ENCODE assay signal across 10 mouse cellular contexts in the genomic region with DNA sequence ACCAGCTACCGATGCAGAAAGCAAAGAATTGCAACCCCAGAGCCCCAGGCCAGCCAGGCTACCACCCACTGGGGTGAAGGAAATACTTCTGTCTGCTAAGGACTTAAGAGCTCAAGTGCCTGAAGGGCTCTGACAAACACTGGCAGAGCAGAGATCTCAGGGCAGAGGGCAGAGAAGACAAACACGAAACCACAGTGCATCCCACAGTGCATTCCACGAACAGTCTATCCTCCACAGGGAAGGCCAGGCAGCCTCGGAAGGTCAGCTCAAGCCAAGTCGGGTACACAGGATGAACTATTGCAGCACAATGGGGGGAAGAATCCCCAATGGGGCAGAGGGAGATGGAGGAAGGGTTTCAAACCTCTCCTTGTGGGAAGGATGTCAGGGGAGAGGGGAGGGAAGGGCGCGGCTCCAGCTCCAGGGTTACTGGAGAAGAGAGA.
DNase-seq lines count a peak whose midpoint lies in the region; ATAC-seq and TF ChIP-seq lines count a peak whose summit lies in the region.
"Had no signal": no experiment of that assay in that cellular context is flagged by ENCODE, and none has a peak within 500 bp of the region (broad histone marks: within the 10 kb centered on the region; RNA-seq: fewer than 3 reads in every experiment).

No protein-coding gene starts in this region.

- TF ChIP-seq CTCF in Patski (IDR thresholded peaks at IDR 0.05): no peak

- ATAC-seq in hindbrain, embryonic 12.5 days (ENCODE audit: low FRiP score): no peak
- peak; percentile 89 for ATAC-seq in Patski
- no peak; the same call in 1 of the 2 replicates for ATAC-seq in heart, embryonic 16.5 days (replicated peaks; ENCODE audit: extremely low read depth, insufficient read depth, low FRiP score)

- no peaks in the 10 kb centered on the region for H3K9me3 ChIP-seq in hindbrain, embryonic 10.5 days
- no peaks in the 10 kb centered on the region for H3K9me3 ChIP-seq in hindbrain, embryonic 12.5 days (replicated peaks)
- H3K9me3 ChIP-seq in heart, embryonic 16.5 days (replicated peaks; ENCODE audit: control insufficient read depth, low read length): no peaks in the 10 kb centered on the region

- 5% methylated on average over 7 of the region's 7 CpGs for WGBS in hindbrain, embryonic 10.5 days
- WGBS in hindbrain, embryonic 12.5 days: 12% methylated on average over 7 of the region's 7 CpGs
- WGBS in heart, embryonic 16.5 days: 14% methylated on average over 7 of the region's 7 CpGs

- DNase-seq in hindbrain, embryonic 10.5 days (ENCODE audit: low spot score): peak; percentile 33
- DNase-seq in Patski (ENCODE audit: low read depth, low spot score): peak; percentile 92
- DNase-seq in lung, postnatal 4 days: peak; percentile 21 to 41
- DNase-seq in layer of hippocampus, postnatal 25 days (ENCODE audit: extremely low spot score in 1 of 2, low spot score in 1 of 2): no peak
- DNase-seq in liver: no peak
- DNase-seq in layer of hippocampus, adult 18-20 months (ENCODE audit: low spot score in 2 of 2): no peak
- DNase-seq: cerebellum, adult 9-11 months; kidney, adult 11 months had no signal

- in situ Hi-C loops in Patski (cut with MboI; ENCODE audit: low pct_unique_long_range_greater_than_20kb): no loop called here

- H3K4me2 ChIP-seq in hindbrain, embryonic 12.5 days (replicated peaks): no peak overlapping the region
- no peak overlapping the region for H3K4me2 ChIP-seq in heart, embryonic 16.5 days (ENCODE audit: low read depth, low read length)

- H3K4me1 ChIP-seq in hindbrain, embryonic 10.5 days (replicated peaks): peaks cover 16% of the 10 kb centered on the region
- H3K4me1 ChIP-seq in hindbrain, embryonic 12.5 days: peaks cover 8% of the 10 kb centered on the region
- H3K4me1 ChIP-seq in heart, embryonic 16.5 days (ENCODE audit: control insufficient read depth, insufficient read depth, low read length): peaks cover 5% of the 10 kb centered on the region

- H3K4me3 ChIP-seq in hindbrain, embryonic 10.5 days: no peak overlapping the region
- H3K4me3 ChIP-seq in hindbrain, embryonic 12.5 days: no peak overlapping the region
- H3K4me3 ChIP-seq in heart, embryonic 16.5 days (ENCODE audit: low read length): no peak overlapping the region

- POLR2A ChIA-PET in Patski (lab: Charles Lee): no interaction called here

- H3K27ac ChIP-seq in hindbrain, embryonic 10.5 days: peak overlapping the region; percentile 50
- H3K27ac ChIP-seq in hindbrain, embryonic 12.5 days: no peak overlapping the region
- peak overlapping the region; percentile 44 for H3K27ac ChIP-seq in heart, embryonic 16.5 days (ENCODE audit: low read length)

- H3K36me3 ChIP-seq in hindbrain, embryonic 10.5 days: no peaks in the 10 kb centered on the region
- no peaks in the 10 kb centered on the region for H3K36me3 ChIP-seq in hindbrain, embryonic 12.5 days
- H3K36me3 ChIP-seq in heart, embryonic 16.5 days (ENCODE audit: control insufficient read depth, insufficient read depth): no peaks in the 10 kb centered on the region

- no peak overlapping the region for H3K9ac ChIP-seq in hindbrain, embryonic 12.5 days
- H3K9ac ChIP-seq in heart, embryonic 16.5 days (ENCODE audit: low read length): 0 out of 2 replicates have a peak overlapping the region, but pooled peaks have one; percentile 2

- no peaks in the 10 kb centered on the region for H3K27me3 ChIP-seq in hindbrain, embryonic 10.5 days (ENCODE audit: insufficient read depth, poor library complexity, severe bottlenecking)
- H3K27me3 ChIP-seq in hindbrain, embryonic 12.5 days: no peaks in the 10 kb centered on the region
- H3K27me3 ChIP-seq in Patski: no peaks in the 10 kb centered on the region
- no peaks in the 10 kb centered on the region for H3K27me3 ChIP-seq in heart, embryonic 16.5 days (ENCODE audit: control insufficient read depth, insufficient read depth, low read length)

- CTCF ChIA-PET in Patski (lab: Charles Lee): interaction anchor here (2.5 kb wide), 1 partner anchor 35 kb away, joined by 8 read pairs; no protein-coding TSS in a partner anchor

Comparison
In these comparisons a context has a peak if more than half of its experiments do, and no peak if none do; other contexts are left out.
1. DNase-seq: peak in hindbrain, embryonic 10.5 days (single experiment), Patski (single experiment) and lung, postnatal 4 days (2 of 2); none in layer of hippocampus, postnatal 25 days (0 of 2), liver (single experiment) and layer of hippocampus, adult 18-20 months (0 of 2).